Mouse (Mus musculus) lung, adult 2 months (tissue): ENCODE data around the gene Lrrc49. TPM values are rescaled to one million over a fixed set of nuclear protein-coding genes. Genes with fewer than 3 reads are reported as not detected.

Experiments
- DNase-seq: peaks from one replicate; pipeline ENCODE4 v3.0.0; 2022
- H3K4me1 ChIP-seq: fragments of 200-500 bp; 2 replicates; pipeline ENCODE4 v1.6.1; 2011; ENCODE audit warnings: low read length; ENCODE audit not compliant: control insufficient read depth, insufficient read depth
- H3K4me3 ChIP-seq: fragments of 200-500 bp; replicated peaks from 2 replicates; pipeline ENCODE3; 2011; ENCODE audit warnings: low read depth, mild to moderate bottlenecking, control low read depth, low read length; ENCODE audit errors: extremely low read depth
- CTCF ChIP-seq: fragments of 200-500 bp; IDR thresholded peaks from 2 replicates; pipeline ENCODE4 v1.5.1; 2011; ENCODE audit warnings: mild to moderate bottlenecking, low read length, control low read depth; ENCODE audit not compliant: insufficient read depth
- POLR2A ChIP-seq: fragments of 200-500 bp; IDR thresholded peaks from 2 replicates; pipeline ENCODE4 v1.6.1; 2011; ENCODE audit warnings: low read depth, mild to moderate bottlenecking, control low read depth, low read length, borderline replicate concordance; ENCODE audit errors: extremely low read depth
- WGBS: fragments of 180-500 bp; shearing (Covaris S2); methylation state at CpG from one replicate; pipeline ENCODE4 v1.1.7; 2018; 5-methylcytosine and 5-hydroxymethylcytosine counted together
- polyA plus RNA-seq: library from polyadenylated mRNA; depleted of rRNA; stranded (reverse); fragments of >200 nt; gene quantifications from 2 replicates; pipeline ENCODE4 v1.2.3, GENCODE M21; 2012; rRNA removed

Gene Lrrc49
- polyA plus RNA-seq = 3.7 and 5.4 TPM in 2 replicates

DNA sequence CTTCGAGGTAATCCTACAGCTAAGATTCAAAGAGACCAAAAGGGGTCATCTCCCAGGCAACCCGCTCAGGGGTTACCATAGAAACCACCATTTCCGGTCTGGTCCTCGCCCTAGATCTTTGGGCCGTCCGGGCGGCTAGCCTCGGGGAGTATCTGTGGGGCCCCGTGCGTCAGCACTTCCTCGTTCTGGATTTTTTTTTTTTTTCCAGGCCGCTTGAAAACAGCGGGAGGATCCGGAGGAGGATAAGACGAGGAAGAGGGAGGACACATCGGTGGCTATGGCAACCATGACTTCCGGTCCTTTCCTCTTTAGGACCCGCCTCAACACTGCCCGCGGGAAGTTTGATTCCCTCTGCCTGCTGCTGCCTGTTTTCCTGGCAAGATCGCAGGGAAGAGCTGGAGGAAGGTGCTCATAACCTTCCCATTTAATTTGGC lies at the start of gene Lrrc49:
Gene Lrrc49 (minus strand): TSS at position 268 of the 434 bp plus-strand sequence.
- Histone ChIP-seq H3K4me1 (no peaks in the 10 kb centered on the region), H3K4me3 (peak within 1 kb of the TSS; percentile 88)
- DNase-seq = peak; percentile 87
- no peak for TF ChIP-seq POLR2A
- TF ChIP-seq CTCF = no peak
- WGBS = under 1% methylated on average over 21 of the region's 21 CpGs

- no peak for TF ChIP-seq CTCF
- TF ChIP-seq POLR2A = no peak
- no peak for DNase-seq
- H3K4me1 ChIP-seq = no peaks in the 10 kb centered on the region
- WGBS = 74% methylated on average over 2 of the region's 2 CpGs
- no peak overlapping the region for H3K4me3 ChIP-seq
Measured at GRCm38 (mm10) chr9:60734321-60734720, 46.4 kb upstream of the Lrrc49 start.

DNA sequence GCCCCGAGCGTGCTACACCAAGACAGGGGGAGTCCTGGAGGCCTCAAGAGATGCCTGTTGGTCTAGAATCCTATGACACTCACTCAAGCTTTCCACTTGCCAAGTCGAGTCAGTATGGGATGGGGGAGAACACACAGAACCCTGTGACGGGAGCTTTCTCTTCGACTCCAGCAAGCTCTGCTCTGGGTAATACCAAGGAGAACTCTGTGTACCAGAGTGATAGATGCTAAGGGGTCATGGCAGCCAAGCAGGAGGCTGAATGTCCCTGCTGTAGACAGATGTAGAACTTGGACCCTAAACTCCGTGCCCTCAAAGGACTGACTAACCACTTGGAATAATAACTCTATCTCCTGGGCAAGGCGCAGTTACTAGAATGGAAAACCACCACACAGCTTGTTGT lies 37.0 kb upstream of the Lrrc49 start:
- no peak overlapping the region for H3K4me3 ChIP-seq
- DNase-seq = no peak
- 88% methylated on average over 7 of the region's 7 CpGs for WGBS

GRCm38 (mm10) chr9:60719687-60720086 lies 31.7 kb upstream of the Lrrc49 start:
- DNase-seq = no peak
- no peaks in the 10 kb centered on the region for H3K4me1 ChIP-seq
- no peak overlapping the region for H3K4me3 ChIP-seq
- TF ChIP-seq CTCF (no peak), POLR2A (no peak)
- 91% methylated on average over 3 of the region's 3 CpGs for WGBS

More for the DNA sequence above, 37.0 kb upstream of the Lrrc49 start:
- no peak for TF ChIP-seq CTCF
- no peak for TF ChIP-seq POLR2A
- no peaks in the 10 kb centered on the region for H3K4me1 ChIP-seq

DNA sequence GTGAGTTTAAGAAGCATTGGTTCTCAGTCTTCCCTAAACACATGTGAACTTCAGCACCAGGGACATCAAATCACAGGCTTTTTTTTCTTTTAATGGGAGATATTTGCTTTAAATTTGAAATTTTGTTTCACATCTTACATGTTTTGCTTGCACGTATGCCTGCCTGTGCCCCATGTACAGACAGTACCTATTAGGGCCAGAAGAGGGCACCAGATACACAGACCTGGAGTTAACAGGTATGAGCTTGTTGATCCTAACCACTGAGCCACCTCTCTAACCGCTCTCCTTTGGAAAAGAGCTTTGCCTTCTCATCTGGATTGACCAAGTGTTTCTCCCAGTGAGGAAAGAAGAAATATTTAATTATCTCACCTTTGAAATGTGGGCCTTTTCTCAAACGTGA lies 30.3 kb upstream of the Lrrc49 start:
- peak; percentile 35 for DNase-seq
- whole genome bisulfite sequencing = 44% methylated on average over 3 of the region's 3 CpGs

DNA sequence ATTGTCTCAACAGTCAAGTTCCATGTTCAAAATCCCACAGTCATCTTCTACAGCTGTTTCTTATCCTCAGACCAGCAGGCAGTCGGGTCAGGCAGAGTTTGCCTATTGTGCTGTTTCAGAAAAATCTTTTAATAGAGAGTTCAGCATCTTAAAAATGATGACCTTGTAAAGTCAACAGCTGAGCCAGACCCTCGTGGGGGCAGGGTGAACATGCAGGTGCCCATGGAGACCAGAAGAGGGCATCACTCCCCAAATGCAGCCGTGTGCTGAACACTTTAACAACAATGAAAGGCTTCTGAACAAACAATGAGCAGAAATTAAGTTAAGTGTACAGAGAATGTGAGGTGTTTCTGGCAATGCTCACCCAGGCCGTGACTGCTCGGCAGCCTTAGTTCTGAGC lies 27.9 kb upstream of the Lrrc49 start:
- 47% methylated on average over 5 of the region's 5 CpGs for WGBS
- TF ChIP-seq CTCF (peak; percentile 36), POLR2A (no peak)
- DNase-seq = no peak
- H3K4me3 ChIP-seq = no peak overlapping the region
- H3K4me1 ChIP-seq = no peaks in the 10 kb centered on the region

More for the DNA sequence above, 30.3 kb upstream of the Lrrc49 start:
- Histone ChIP-seq H3K4me3 (no peak overlapping the region), H3K4me1 (no peaks in the 10 kb centered on the region)
- TF ChIP-seq CTCF (peak; percentile 57), POLR2A (no peak)

DNA sequence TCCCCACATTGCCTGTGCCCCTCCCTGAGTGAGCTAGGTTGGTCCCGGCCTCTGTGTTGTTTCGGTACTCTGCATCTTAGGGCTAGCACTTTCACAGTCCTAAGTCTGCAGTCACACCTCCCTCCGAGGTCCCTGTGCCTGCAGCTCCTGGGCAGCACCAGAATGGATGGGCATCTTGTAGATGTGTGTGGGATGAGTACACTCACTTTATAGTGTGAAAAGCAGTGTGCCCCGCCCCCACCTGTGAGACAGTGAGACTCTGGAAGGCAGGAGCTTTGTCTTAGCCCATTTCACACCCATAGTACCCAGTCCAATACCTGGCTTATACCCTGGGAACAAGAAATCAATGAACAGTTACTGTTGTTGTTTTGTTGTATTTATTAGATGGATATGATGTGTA lies 27.3 kb upstream of the Lrrc49 start:
- Histone ChIP-seq H3K4me3 (no peak overlapping the region), H3K4me1 (no peaks in the 10 kb centered on the region)
- 84% methylated on average over 4 of the region's 4 CpGs for WGBS
- TF ChIP-seq CTCF (no peak), POLR2A (no peak)
- DNase-seq = no peak

DNA sequence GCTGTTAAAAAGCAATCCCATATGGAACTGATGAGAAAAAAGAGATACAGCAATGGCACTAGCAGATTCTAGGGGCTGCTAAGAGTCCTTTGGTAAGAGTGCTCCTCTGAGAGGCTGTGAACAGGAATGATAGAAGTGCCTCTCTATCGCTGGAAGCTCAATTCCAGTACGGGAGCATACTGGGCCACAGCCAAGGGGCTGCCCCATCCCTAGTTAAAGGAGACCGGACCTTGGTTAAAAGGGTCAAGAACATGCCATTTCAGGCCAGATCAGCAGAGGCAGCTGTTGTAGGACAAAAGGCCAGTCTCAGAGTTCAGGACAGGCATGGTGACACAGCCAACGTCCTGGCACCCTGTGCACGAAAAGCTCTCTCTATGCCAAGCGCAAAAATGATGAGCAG lies 26.2 kb upstream of the Lrrc49 start:
- TF ChIP-seq CTCF (no peak), POLR2A (no peak)
- DNase-seq = no peak
- Histone ChIP-seq H3K4me3 (no peak overlapping the region), H3K4me1 (no peaks in the 10 kb centered on the region)
- 68% methylated on average over 6 of the region's 6 CpGs for WGBS

DNA sequence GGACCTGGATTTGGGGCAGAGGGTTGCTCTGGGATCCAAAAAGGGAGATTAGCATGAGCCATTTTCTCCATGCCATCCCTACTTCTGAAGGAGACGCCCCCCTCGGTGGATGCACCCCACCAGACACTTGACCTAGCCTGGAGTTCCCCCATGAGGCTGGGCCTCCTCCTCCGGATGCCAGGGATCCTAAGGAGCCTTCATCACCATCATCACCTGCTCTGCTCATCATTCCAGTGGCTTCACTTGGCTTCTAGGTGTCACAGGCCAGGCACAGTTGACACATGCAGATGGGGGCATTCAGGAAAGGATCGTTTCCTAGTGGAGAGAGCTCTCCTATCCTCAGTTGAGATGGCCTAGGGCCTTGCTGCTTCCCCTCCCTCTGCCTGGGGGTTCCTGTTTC lies 25.7 kb upstream of the Lrrc49 start:
- 37% methylated on average over 4 of the region's 4 CpGs for WGBS
- TF ChIP-seq POLR2A (no peak), CTCF (no peak)
- Histone ChIP-seq H3K4me1 (no peaks in the 10 kb centered on the region), H3K4me3 (peak overlapping the region; percentile 11)
- DNase-seq = no peak

GRCm38 (mm10) chr9:60712771-60713541 lies 25.0 kb upstream of the Lrrc49 start, which contains the start of gene Larp6:
Gene Larp6 (plus strand): TSS chr9:60712989.
- DNase-seq = peak; percentile 18
- WGBS = 2% methylated on average over 66 of the region's 66 CpGs
- Histone ChIP-seq H3K4me3 (peak within 1 kb of the TSS; percentile 55), H3K4me1 (no peaks in the 10 kb centered on the region)
- TF ChIP-seq CTCF = no peak
- TF ChIP-seq POLR2A = no peak
